Mouse (Mus musculus) forebrain, embryonic 13.5 days (tissue): ENCODE data around the gene Atxn1. TPM values are rescaled to one million over a fixed set of nuclear protein-coding genes. Genes with fewer than 3 reads are reported as not detected.

Experiments
- ATAC-seq: fragments of 200-750 bp; cut with Nextera tagmentation; 2 replicates; pipeline ENCODE4 v1.8.0; 2017
- H3K27ac ChIP-seq: fragments of 300-500 bp; sonication (generic); 2 replicates; pipeline ENCODE4 v1.5.1; 2015; ENCODE audit warnings: inconsistent platforms, mild to moderate bottlenecking, moderate library complexity
- H3K27me3 ChIP-seq: fragments of 300-500 bp; sonication (generic); 2 replicates; pipeline ENCODE4 v1.6.1; 2015; ENCODE audit warnings: mild to moderate bottlenecking, inconsistent platforms
- H3K36me3 ChIP-seq: fragments of 300-500 bp; sonication (generic); 2 replicates; pipeline ENCODE4 v1.6.1; 2015; ENCODE audit warnings: mild to moderate bottlenecking, inconsistent platforms; ENCODE audit not compliant: poor library complexity, severe bottlenecking
- H3K4me1 ChIP-seq: fragments of 300-500 bp; sonication (generic); 2 replicates; pipeline ENCODE4 v1.6.1; 2015; ENCODE audit warnings: inconsistent platforms
- H3K4me2 ChIP-seq: fragments of 300-500 bp; sonication (generic); 2 replicates; pipeline ENCODE4 v1.6.1; 2015; ENCODE audit warnings: inconsistent platforms, mild to moderate bottlenecking, moderate library complexity
- H3K4me3 ChIP-seq: fragments of 300-500 bp; sonication (generic); 2 replicates; pipeline ENCODE4 v1.5.1; 2015; ENCODE audit warnings: mild to moderate bottlenecking, inconsistent platforms
- H3K9ac ChIP-seq: fragments of 300-500 bp; sonication (generic); 2 replicates; pipeline ENCODE4 v1.6.1; 2015; ENCODE audit warnings: mild to moderate bottlenecking, inconsistent platforms
- H3K9me3 ChIP-seq: fragments of 300-500 bp; sonication (generic); replicated peaks from 2 replicates; pipeline ENCODE4 v1.6.1; 2016; ENCODE audit warnings: inconsistent platforms
- WGBS: fragments of 180-500 bp; shearing (Covaris S2); methylation state at CpG from one replicate; pipeline ENCODE4 v1.1.7; 2015; 5-methylcytosine and 5-hydroxymethylcytosine counted together
- polyA plus RNA-seq: library from polyadenylated mRNA; unstranded; fragments of >200 nt; fragmentation: Nextera tagmentation; extraction: Ambion mirVana; gene quantifications from 2 replicates; pipeline ENCODE4 v1.2.1, GENCODE M21; 2015

Gene Atxn1
- polyA plus RNA-seq, 1 experiment from 2014 or later: 7.7 TPM

- Histone ChIP-seq H3K9ac (no peak overlapping the region), H3K27me3 (no peaks in the 10 kb centered on the region), H3K4me3 (no peak overlapping the region), H3K4me1 (no peaks in the 10 kb centered on the region), H3K9me3 (no peaks in the 10 kb centered on the region), H3K4me2 (no peak overlapping the region), H3K27ac (no peak overlapping the region), H3K36me3 (no peaks in the 10 kb centered on the region)
- ATAC-seq: no peak
- WGBS: 93% methylated on average over 8 of the region's 8 CpGs
These were observed 98.1 kb downstream of the Atxn1 start for GRCm38 (mm10) chr13:45866615-45867245.

DNA sequence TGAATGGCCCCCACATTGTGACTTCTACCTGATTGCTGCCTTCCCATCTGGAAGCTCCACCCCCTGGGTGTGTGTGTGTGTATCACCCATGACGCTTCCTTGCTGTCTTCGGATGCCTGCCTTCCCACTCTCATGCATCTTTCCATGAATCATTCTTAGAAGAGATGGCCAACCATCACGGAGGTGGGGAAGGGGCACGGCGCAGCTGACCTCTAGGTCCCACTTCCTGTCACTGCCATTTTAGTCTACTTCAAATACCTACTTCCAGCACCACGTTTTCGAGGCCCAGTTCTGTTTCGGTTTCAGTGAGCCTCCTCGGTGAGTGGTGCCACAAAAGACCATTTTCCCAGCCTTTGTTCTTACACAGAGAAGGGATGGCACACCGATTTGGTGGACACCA, 99.2 kb downstream of the Atxn1 start:
- Histone ChIP-seq H3K36me3 (no peaks in the 10 kb centered on the region), H3K27me3 (no peaks in the 10 kb centered on the region), H3K27ac (no peak overlapping the region), H3K9me3 (no peaks in the 10 kb centered on the region), H3K4me3 (no peak overlapping the region), H3K4me1 (peaks cover 7% of the 10 kb centered on the region), H3K4me2 (no peak overlapping the region), H3K9ac (no peak overlapping the region)
- no peak for ATAC-seq
- WGBS: 93% methylated on average over 10 of the region's 10 CpGs

- no peak overlapping the region for H3K4me2 ChIP-seq
- H3K36me3 ChIP-seq: no peaks in the 10 kb centered on the region
- H3K4me1 ChIP-seq: peaks cover 10% of the 10 kb centered on the region
- 93% methylated on average over 8 of the region's 8 CpGs for WGBS
- no peak overlapping the region for H3K9ac ChIP-seq
- no peak for ATAC-seq
- H3K27me3 ChIP-seq: no peaks in the 10 kb centered on the region
- H3K4me3 ChIP-seq: no peak overlapping the region
- H3K9me3 ChIP-seq: no peaks in the 10 kb centered on the region
- no peak overlapping the region for H3K27ac ChIP-seq
These were observed 101.0 kb downstream of the Atxn1 start for GRCm38 (mm10) chr13:45863779-45864178.

GRCm38 (mm10) chr13:45861885-45862605, 102.8 kb downstream of the Atxn1 start:
- WGBS: 73% methylated on average over 13 of the region's 13 CpGs
- Histone ChIP-seq H3K27me3 (no peaks in the 10 kb centered on the region), H3K4me3 (no peak overlapping the region), H3K36me3 (no peaks in the 10 kb centered on the region), H3K27ac (no peak overlapping the region), H3K4me1 (peaks cover 10% of the 10 kb centered on the region), H3K4me2 (no peak overlapping the region), H3K9ac (no peak overlapping the region), H3K9me3 (no peaks in the 10 kb centered on the region)
- ATAC-seq: no peak

GRCm38 (mm10) chr13:45861098-45861580, 103.7 kb downstream of the Atxn1 start:
- no peak overlapping the region for H3K4me2 ChIP-seq
- no peak overlapping the region for H3K27ac ChIP-seq
- no peak overlapping the region for H3K4me3 ChIP-seq
- H3K27me3 ChIP-seq: no peaks in the 10 kb centered on the region
- no peaks in the 10 kb centered on the region for H3K36me3 ChIP-seq
- no peak overlapping the region for H3K9ac ChIP-seq
- H3K4me1 ChIP-seq: peaks cover 10% of the 10 kb centered on the region
- ATAC-seq: no peak
- no peaks in the 10 kb centered on the region for H3K9me3 ChIP-seq
- WGBS: 18% methylated on average over 10 of the region's 10 CpGs

GRCm38 (mm10) chr13:45859081-45859709, 105.6 kb downstream of the Atxn1 start:
- Histone ChIP-seq H3K4me3 (no peak overlapping the region), H3K4me2 (no peak overlapping the region), H3K27me3 (no peaks in the 10 kb centered on the region), H3K9ac (no peak overlapping the region), H3K9me3 (no peaks in the 10 kb centered on the region), H3K36me3 (no peaks in the 10 kb centered on the region), H3K27ac (no peak overlapping the region), H3K4me1 (peaks cover 10% of the 10 kb centered on the region)
- 87% methylated on average over 12 of the region's 12 CpGs for WGBS
- ATAC-seq: no peak

DNA sequence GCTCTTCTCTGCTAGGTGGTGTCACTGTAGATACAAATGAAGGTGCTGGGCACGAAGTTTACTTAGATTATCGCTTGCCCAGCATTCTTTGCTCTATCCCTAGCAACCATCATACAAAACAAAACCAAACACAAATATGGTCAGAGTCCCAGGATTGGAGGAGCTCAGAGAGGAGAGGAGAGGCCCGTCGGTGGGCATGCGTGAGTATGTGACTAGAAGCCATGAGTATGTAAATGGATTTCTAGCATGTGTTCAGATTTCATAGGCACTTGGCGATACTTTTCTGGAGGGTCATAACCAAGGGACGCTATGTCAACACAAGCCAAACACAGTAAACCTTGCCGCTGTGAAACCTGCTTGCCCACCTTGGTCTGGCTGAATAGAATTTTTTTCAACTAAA, 107.4 kb downstream of the Atxn1 start:
- H3K36me3 ChIP-seq: no peaks in the 10 kb centered on the region
- H3K4me2 ChIP-seq: no peak overlapping the region
- H3K4me3 ChIP-seq: no peak overlapping the region
- ATAC-seq: no peak
- WGBS: 91% methylated on average over 8 of the region's 8 CpGs
- no peak overlapping the region for H3K9ac ChIP-seq
- H3K4me1 ChIP-seq: peaks cover 10% of the 10 kb centered on the region
- H3K9me3 ChIP-seq: no peaks in the 10 kb centered on the region
- H3K27me3 ChIP-seq: no peaks in the 10 kb centered on the region
- no peak overlapping the region for H3K27ac ChIP-seq

GRCm38 (mm10) chr13:45854531-45854930, 110.3 kb downstream of the Atxn1 start:
- Histone ChIP-seq H3K36me3 (no peaks in the 10 kb centered on the region), H3K9ac (no peak overlapping the region), H3K9me3 (no peaks in the 10 kb centered on the region), H3K27ac (no peak overlapping the region), H3K4me2 (no peak overlapping the region), H3K4me1 (no peaks in the 10 kb centered on the region), H3K27me3 (no peaks in the 10 kb centered on the region), H3K4me3 (no peak overlapping the region)
- 72% methylated on average over 5 of the region's 5 CpGs for WGBS
- ATAC-seq: no peak

- Histone ChIP-seq H3K27me3 (no peaks in the 10 kb centered on the region), H3K36me3 (no peaks in the 10 kb centered on the region), H3K9ac (no peak overlapping the region), H3K27ac (no peak overlapping the region), H3K4me1 (no peaks in the 10 kb centered on the region), H3K9me3 (no peaks in the 10 kb centered on the region), H3K4me2 (no peak overlapping the region), H3K4me3 (no peak overlapping the region)
- no peak for ATAC-seq
- 79% methylated on average over 6 of the region's 6 CpGs for WGBS
These were observed 111.1 kb downstream of the Atxn1 start for GRCm38 (mm10) chr13:45853691-45854090.

DNA sequence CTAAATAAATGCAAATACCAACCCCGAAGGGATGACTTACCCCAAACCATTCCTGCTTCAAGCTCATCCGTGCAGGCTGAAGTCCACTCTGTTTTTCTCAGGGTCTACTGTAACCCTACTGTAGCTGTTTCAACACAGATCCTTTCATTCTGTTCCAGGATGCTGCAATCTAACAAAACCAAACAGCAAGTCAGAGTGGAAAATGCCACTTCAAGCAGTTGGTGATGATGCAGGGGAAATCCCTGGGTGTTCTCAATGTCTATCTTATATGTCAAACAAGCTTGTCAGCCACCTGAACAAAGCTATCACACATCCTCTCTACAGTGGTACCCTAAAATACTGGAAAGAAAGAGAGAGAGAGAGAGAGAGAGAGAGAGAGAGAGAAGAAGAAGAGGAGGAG, 112.5 kb downstream of the Atxn1 start:
- WGBS: 89% methylated on average over 2 of the region's 2 CpGs
- Histone ChIP-seq H3K4me1 (no peaks in the 10 kb centered on the region), H3K36me3 (no peaks in the 10 kb centered on the region), H3K9ac (no peak overlapping the region), H3K27ac (no peak overlapping the region), H3K4me3 (no peak overlapping the region), H3K4me2 (no peak overlapping the region), H3K9me3 (no peaks in the 10 kb centered on the region), H3K27me3 (no peaks in the 10 kb centered on the region)
- ATAC-seq: no peak

DNA sequence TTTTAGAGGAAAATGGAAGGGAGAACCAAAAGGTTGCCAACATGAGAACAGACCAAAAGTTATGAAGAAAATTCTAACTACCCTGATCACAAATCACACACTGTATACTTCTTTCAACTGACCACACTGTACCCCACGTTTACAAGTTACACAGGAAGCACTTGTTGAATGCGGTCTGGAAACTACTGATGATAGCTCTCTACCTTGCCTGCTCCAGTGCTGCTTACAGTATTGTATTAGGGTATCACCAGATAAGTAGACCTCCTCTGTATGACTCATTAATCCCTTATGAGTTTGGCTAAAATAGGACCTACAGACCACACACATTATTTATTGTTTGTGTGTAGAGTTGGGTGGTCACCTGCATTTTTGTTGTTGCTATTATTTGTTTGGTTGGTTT, 113.1 kb downstream of the Atxn1 start:
- 91% methylated on average over 2 of the region's 2 CpGs for WGBS
- Histone ChIP-seq H3K9ac (no peak overlapping the region), H3K27ac (no peak overlapping the region), H3K4me3 (no peak overlapping the region), H3K4me2 (no peak overlapping the region), H3K27me3 (no peaks in the 10 kb centered on the region), H3K4me1 (no peaks in the 10 kb centered on the region), H3K9me3 (no peaks in the 10 kb centered on the region), H3K36me3 (no peaks in the 10 kb centered on the region)
- ATAC-seq: no peak

GRCm38 (mm10) chr13:45851156-45851555, 113.7 kb downstream of the Atxn1 start:
- Histone ChIP-seq H3K9me3 (no peaks in the 10 kb centered on the region), H3K4me2 (no peak overlapping the region), H3K36me3 (no peaks in the 10 kb centered on the region), H3K27ac (no peak overlapping the region), H3K27me3 (no peaks in the 10 kb centered on the region), H3K4me3 (no peak overlapping the region), H3K4me1 (no peaks in the 10 kb centered on the region), H3K9ac (no peak overlapping the region)
- no peak for ATAC-seq
- WGBS: 82% methylated on average over 4 of the region's 4 CpGs
